Mouse (Mus musculus) thymus, adult 2 months (tissue): ENCODE measurements at regions not wholly inside any gene's neighbourhood (a gene's known extent, or its start where the extent isn't known, plus 50 kb on each side); places are given as distances from the start of the nearest gene placed in this dataset.

Experiments
- CTCF ChIP-seq: fragments of 200-500 bp; IDR thresholded peaks from 2 replicates; pipeline ENCODE4 v1.5.1; 2012; ENCODE audit warnings: mild to moderate bottlenecking, control low read depth, low read length, moderate library complexity, borderline replicate concordance; ENCODE audit not compliant: control insufficient read depth, poor library complexity, insufficient read depth; ENCODE audit errors: extremely low read depth
- POLR2A ChIP-seq: fragments of 200-500 bp; IDR thresholded peaks from 2 replicates; pipeline ENCODE4 v1.6.1; 2012; ENCODE audit warnings: mild to moderate bottlenecking, low read length, control low read depth, moderate library complexity; ENCODE audit not compliant: control insufficient read depth, poor library complexity, insufficient read depth; ENCODE audit errors: extremely low read depth

DNA sequence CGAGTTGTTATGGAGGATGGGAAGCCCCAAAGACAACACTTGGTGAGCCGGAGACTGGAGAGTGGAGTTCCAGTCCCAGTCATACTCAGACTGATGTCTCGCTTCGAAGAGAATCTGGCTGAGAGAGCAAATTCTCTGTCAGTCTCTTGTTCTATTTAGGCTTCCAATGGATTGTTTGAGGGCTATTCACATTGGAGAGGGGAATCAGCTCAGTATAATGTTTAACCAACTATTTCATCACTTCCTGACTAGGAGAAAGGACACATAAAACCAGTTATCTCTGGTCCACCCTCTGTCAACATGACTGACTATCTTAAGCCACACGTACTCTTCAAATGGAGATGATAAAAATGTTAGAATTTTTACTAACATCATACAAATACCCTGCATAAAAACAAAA, 123.9 kb upstream of the Max start:
- TF ChIP-seq CTCF (no peak), POLR2A (no peak)
